Mouse (Mus musculus) olfactory bulb, adult 2 months (tissue): ENCODE measurements around the gene Fam32a. TPM values are rescaled to one million over a fixed set of nuclear protein-coding genes. Genes with fewer than 3 reads are reported as not detected.

ENCODE experiments used
- H3K27ac ChIP-seq: fragments of 200-500 bp; 2 replicates; pipeline ENCODE4 v1.5.1; 2012; ENCODE audit warnings: low read depth, low read length; ENCODE audit not compliant: insufficient read depth
- H3K4me1 ChIP-seq: fragments of 200-500 bp; 2 replicates; pipeline ENCODE4 v1.6.1; 2012; ENCODE audit warnings: low read length; ENCODE audit not compliant: control insufficient read depth, insufficient read depth
- H3K4me3 ChIP-seq: fragments of 200-500 bp; 2 replicates; pipeline ENCODE4 v1.5.1; 2012; ENCODE audit warnings: mild to moderate bottlenecking, low read depth, low read length, moderate library complexity; ENCODE audit not compliant: insufficient read depth
- CTCF ChIP-seq: fragments of 200-500 bp; IDR thresholded peaks from 2 replicates; pipeline ENCODE4 v1.5.1; 2012; ENCODE audit warnings: low read depth, mild to moderate bottlenecking, low read length, moderate library complexity; ENCODE audit not compliant: insufficient read depth
- POLR2A ChIP-seq: fragments of 200-500 bp; IDR thresholded peaks from 2 replicates; pipeline ENCODE4 v1.6.1; 2012; ENCODE audit warnings: mild to moderate bottlenecking, low read depth, low read length, moderate library complexity; ENCODE audit not compliant: insufficient read depth
- WGBS: fragments of 180-500 bp; shearing (Covaris S2); methylation state at CpG from one replicate; pipeline ENCODE4 v1.1.7; 2018; 5-methylcytosine and 5-hydroxymethylcytosine counted together
- polyA plus RNA-seq: library from polyadenylated mRNA; stranded (reverse); fragments of >200 nt; gene quantifications from 2 replicates; pipeline ENCODE4 v1.2.4, GENCODE M21; 2012; ENCODE audit warnings: low replicate concordance; ENCODE audit not compliant: missing spikeins, insufficient read depth, insufficient read length

The Fam32a gene
- polyA plus RNA-seq, 1 experiment = 119 TPM

- Histone ChIP-seq H3K27ac (peak within 1 kb of the TSS; percentile 65), H3K4me3 (peak within 1 kb of the TSS; percentile 89), H3K4me1 (peaks cover 13% of the 10 kb centered on the region)
- WGBS = under 1% methylated on average over 54 of the region's 54 CpGs
- TF ChIP-seq CTCF (peak; percentile 29; the same call in 1 of the 2 replicates), POLR2A (peak; percentile 68)
Observed at GRCm38 (mm10) chr8:72239499-72240402, 20.2 kb downstream of the Fam32a start, which contains the start of gene Ap1m1. TSS of gene Ap1m1 (plus strand) at chr8:72240018.

GRCm38 (mm10) chr8:72240403-72240763 lies 20.9 kb downstream of the Fam32a start:
- peaks cover 13% of the 10 kb centered on the region for H3K4me1 ChIP-seq
- peak overlapping the region; percentile 89 for H3K4me3 ChIP-seq
- TF ChIP-seq CTCF (no peak), POLR2A (no peak)
- under 1% methylated on average over 24 of the region's 24 CpGs for WGBS
- peak overlapping the region; percentile 65; the same call in 1 of the 2 replicates for H3K27ac ChIP-seq

DNA sequence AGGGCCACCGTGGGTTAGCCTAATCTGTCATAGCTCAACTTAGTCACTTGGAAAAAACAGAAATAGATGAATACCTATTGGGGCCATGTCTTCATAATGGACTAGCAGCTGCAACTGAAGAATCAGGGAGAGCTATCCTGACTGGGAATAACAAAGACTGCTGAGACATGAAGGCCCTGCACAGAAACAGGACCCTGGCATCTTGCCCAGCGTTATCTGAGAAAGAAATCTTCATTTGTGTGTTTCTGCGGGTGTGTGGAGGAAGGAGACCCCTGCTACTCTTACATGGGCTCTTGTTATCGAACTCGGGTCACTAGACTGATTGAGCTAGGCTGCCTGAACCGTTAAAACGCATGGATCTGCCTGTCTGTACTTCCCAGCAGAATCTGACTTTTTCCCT lies 21.4 kb downstream of the Fam32a start:
- TF ChIP-seq POLR2A (no peak), CTCF (no peak)
- Histone ChIP-seq H3K4me1 (peaks cover 13% of the 10 kb centered on the region), H3K4me3 (peak overlapping the region; percentile 89; the same call in 1 of the 2 replicates), H3K27ac (no peak overlapping the region)
- WGBS = 53% methylated on average over 7 of the region's 7 CpGs

GRCm38 (mm10) chr8:72242226-72242625 lies 22.7 kb downstream of the Fam32a start:
- Histone ChIP-seq H3K27ac (no peak overlapping the region), H3K4me3 (no peak overlapping the region), H3K4me1 (peaks cover 13% of the 10 kb centered on the region)
- TF ChIP-seq CTCF = no peak
- no peak for TF ChIP-seq POLR2A
- 97% methylated on average over 1 of the region's 1 CpGs for WGBS

- Histone ChIP-seq H3K27ac (no peak overlapping the region), H3K4me1 (peaks cover 11% of the 10 kb centered on the region), H3K4me3 (no peak overlapping the region)
- 74% methylated on average over 2 of the region's 2 CpGs for WGBS
- TF ChIP-seq POLR2A (no peak), CTCF (no peak)
Observed at GRCm38 (mm10) chr8:72244610-72245009, 25.1 kb downstream of the Fam32a start.

- H3K27ac ChIP-seq = no peak overlapping the region
- TF ChIP-seq CTCF = no peak
- TF ChIP-seq POLR2A = no peak
- 59% methylated on average over 7 of the region's 7 CpGs for WGBS
Observed at GRCm38 (mm10) chr8:72257171-72257901, 37.8 kb downstream of the Fam32a start.

GRCm38 (mm10) chr8:72257902-72258238 lies 38.3 kb downstream of the Fam32a start:
- Histone ChIP-seq H3K4me1 (no peaks in the 10 kb centered on the region), H3K27ac (no peak overlapping the region), H3K4me3 (no peak overlapping the region)
- 78% methylated on average over 1 of the region's 1 CpGs for WGBS
- TF ChIP-seq POLR2A (no peak), CTCF (no peak)

More at GRCm38 (mm10) chr8:72257171-72257901, 37.8 kb downstream of the Fam32a start:
- Histone ChIP-seq H3K4me3 (no peak overlapping the region), H3K4me1 (no peaks in the 10 kb centered on the region)

GRCm38 (mm10) chr8:72259862-72260261 lies 40.3 kb downstream of the Fam32a start:
- H3K4me3 ChIP-seq = no peak overlapping the region
- 66% methylated on average over 2 of the region's 2 CpGs for WGBS
- no peaks in the 10 kb centered on the region for H3K4me1 ChIP-seq
- TF ChIP-seq POLR2A (no peak), CTCF (no peak)
- H3K27ac ChIP-seq = no peak overlapping the region

GRCm38 (mm10) chr8:72260585-72260984 lies 41.1 kb downstream of the Fam32a start:
- TF ChIP-seq CTCF (no peak), POLR2A (no peak)
- WGBS = 55% methylated on average over 4 of the region's 4 CpGs

More at GRCm38 (mm10) chr8:72260585-72260984, 41.1 kb downstream of the Fam32a start:
- Histone ChIP-seq H3K4me1 (no peaks in the 10 kb centered on the region), H3K27ac (no peak overlapping the region), H3K4me3 (no peak overlapping the region)
